Mouse (Mus musculus): ENCODE measurements around the gene Ppp1r18. TPM values are rescaled to one million over a fixed set of nuclear protein-coding genes. Genes with fewer than 3 reads are reported as not detected.

Ppp1r18 gene
- polyA plus RNA-seq, 1 experiment from 2014 or later, result 11.9 TPM

- Histone ChIP-seq H3K4me3 (peak overlapping the region; percentile 61), H3K27ac (peak overlapping the region; percentile 78; the same call in 1 of the 2 replicates), H3K4me1 (peaks cover 79% of the 10 kb centered on the region), H3K9ac (peak overlapping the region; percentile 66; the same call in 1 of the 2 replicates), H3K36me3 (no peaks in the 10 kb centered on the region; the same call in 1 of the 2 replicates), H3K27me3 (replicated peaks) (peaks cover 70% of the 10 kb centered on the region), H3K4me2 (peak overlapping the region; percentile 91), H3K9me3 (replicated peaks) (no peaks in the 10 kb centered on the region)
- ATAC-seq, result no peak
- 36% methylated on average over 10 of the region's 10 CpGs for WGBS (ENCODE audit: insufficient replicate concordance)
These were observed 500 bp upstream of the Ppp1r18 start for GRCm38 (mm10) chr17:35864832-35865353.

- ATAC-seq, result no peak
- Histone ChIP-seq H3K4me3 (peak overlapping the region; percentile 61), H3K4me2 (peak overlapping the region; percentile 91), H3K9ac (peak overlapping the region; percentile 66), H3K27ac (peak overlapping the region; percentile 78), H3K4me1 (peaks cover 81% of the 10 kb centered on the region), H3K36me3 (peaks cover 4% of the 10 kb centered on the region), H3K27me3 (replicated peaks) (peaks cover 70% of the 10 kb centered on the region), H3K9me3 (replicated peaks) (peaks cover 4% of the 10 kb centered on the region; the same call in 1 of the 2 replicates)
- under 1% methylated on average over 38 of the region's 38 CpGs for WGBS (ENCODE audit: insufficient replicate concordance)
These were observed 963 bp downstream of the Ppp1r18 start for GRCm38 (mm10) chr17:35866281-35866831.

GRCm38 (mm10) chr17:35866911-35867890, 1.8 kb downstream of the Ppp1r18 start:
- H3K9me3 ChIP-seq (replicated peaks), result peaks cover 6% of the 10 kb centered on the region; the same call in 1 of the 2 replicates
- H3K4me3 ChIP-seq, result peak overlapping the region; percentile 61
- peaks cover 7% of the 10 kb centered on the region for H3K36me3 ChIP-seq
- H3K4me1 ChIP-seq, result peaks cover 77% of the 10 kb centered on the region
- H3K27me3 ChIP-seq (replicated peaks), result peaks cover 70% of the 10 kb centered on the region
- 4% methylated on average over 26 of the region's 26 CpGs for WGBS (ENCODE audit: insufficient replicate concordance)
- H3K27ac ChIP-seq, result peak overlapping the region; percentile 78
- H3K4me2 ChIP-seq, result peak overlapping the region; percentile 91
- H3K9ac ChIP-seq, result peak overlapping the region; percentile 66
- no peak for ATAC-seq

DNA sequence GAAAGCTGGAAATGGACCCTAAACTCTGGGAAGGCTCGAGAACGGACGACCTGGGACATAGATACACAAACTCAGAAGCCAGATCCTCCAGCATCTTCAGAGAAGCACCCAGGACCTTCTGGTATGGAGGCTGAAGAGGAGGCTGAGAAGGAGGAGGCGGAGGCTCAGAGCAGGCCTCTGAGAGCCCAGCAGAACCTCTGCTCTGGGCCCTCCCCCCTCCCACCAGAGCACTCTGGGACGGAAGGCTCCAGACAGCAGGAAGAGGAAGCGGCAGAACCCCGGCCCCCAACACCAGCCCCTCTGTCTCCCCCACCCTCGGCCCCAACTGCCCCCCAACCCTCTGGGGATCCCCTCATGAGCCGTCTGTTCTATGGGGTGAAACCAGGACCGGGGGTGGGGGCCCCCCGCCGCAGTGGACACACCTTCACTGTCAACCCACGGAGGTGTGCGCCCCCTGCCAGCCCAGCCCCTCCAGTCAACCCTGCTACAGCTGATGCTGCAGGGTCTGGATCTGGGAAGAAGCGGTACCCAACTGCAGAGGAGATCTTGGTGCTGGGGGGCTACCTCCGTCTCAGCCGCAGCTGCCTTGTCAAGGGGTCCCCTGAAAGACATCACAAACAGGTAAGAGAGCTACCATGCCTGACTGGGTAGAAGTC, 2.9 kb downstream of the Ppp1r18 start:
- WGBS (ENCODE audit: insufficient replicate concordance), result 15% methylated on average over 17 of the region's 17 CpGs
- ATAC-seq, result no peak
- H3K27ac ChIP-seq, result peak overlapping the region; percentile 78
- H3K9ac ChIP-seq, result peak overlapping the region; percentile 62
- H3K36me3 ChIP-seq, result peaks cover 7% of the 10 kb centered on the region
- peaks cover 64% of the 10 kb centered on the region for H3K27me3 ChIP-seq (replicated peaks)
- peaks cover 83% of the 10 kb centered on the region for H3K4me1 ChIP-seq
- peak overlapping the region; percentile 61 for H3K4me3 ChIP-seq
- peak overlapping the region; percentile 91 for H3K4me2 ChIP-seq
- peaks cover 6% of the 10 kb centered on the region; the same call in 1 of the 2 replicates for H3K9me3 ChIP-seq (replicated peaks)

- peaks cover 58% of the 10 kb centered on the region for H3K27me3 ChIP-seq (replicated peaks)
These were observed 3.6 kb downstream of the Ppp1r18 start for GRCm38 (mm10) chr17:35868961-35869345.

GRCm38 (mm10) chr17:35869346-35870067, 4.1 kb downstream of the Ppp1r18 start:
- H3K27ac ChIP-seq, result peak overlapping the region; percentile 78
- H3K9ac ChIP-seq, result peak overlapping the region; percentile 62
- peak overlapping the region; percentile 61 for H3K4me3 ChIP-seq
- peaks cover 6% of the 10 kb centered on the region; the same call in 1 of the 2 replicates for H3K9me3 ChIP-seq (replicated peaks)
- H3K4me1 ChIP-seq, result peaks cover 93% of the 10 kb centered on the region
- H3K36me3 ChIP-seq, result peaks cover 11% of the 10 kb centered on the region
- ATAC-seq, result peak; percentile 22
- H3K4me2 ChIP-seq, result peak overlapping the region; percentile 91
- peaks cover 52% of the 10 kb centered on the region for H3K27me3 ChIP-seq (replicated peaks)
- 8% methylated on average over 7 of the region's 7 CpGs for WGBS (ENCODE audit: insufficient replicate concordance)

More at GRCm38 (mm10) chr17:35868961-35869345, 3.6 kb downstream of the Ppp1r18 start:
- WGBS (ENCODE audit: insufficient replicate concordance), result 6% methylated on average over 7 of the region's 7 CpGs
- no peak for ATAC-seq
- H3K4me1 ChIP-seq, result peaks cover 90% of the 10 kb centered on the region
- H3K4me3 ChIP-seq, result peak overlapping the region; percentile 61
- peaks cover 7% of the 10 kb centered on the region for H3K36me3 ChIP-seq
- peak overlapping the region; percentile 62 for H3K9ac ChIP-seq
- H3K9me3 ChIP-seq (replicated peaks), result peaks cover 6% of the 10 kb centered on the region; the same call in 1 of the 2 replicates
- peak overlapping the region; percentile 91 for H3K4me2 ChIP-seq
- peak overlapping the region; percentile 78 for H3K27ac ChIP-seq

- H3K4me3 ChIP-seq, result peak overlapping the region; percentile 61
- H3K4me2 ChIP-seq, result peak overlapping the region; percentile 91
- 15% methylated on average over 9 of the region's 9 CpGs for WGBS (ENCODE audit: insufficient replicate concordance)
- H3K36me3 ChIP-seq, result peaks cover 19% of the 10 kb centered on the region
- H3K9me3 ChIP-seq (replicated peaks), result peaks cover 6% of the 10 kb centered on the region; the same call in 1 of the 2 replicates
- peak; percentile 50 for ATAC-seq
- peak overlapping the region; percentile 78 for H3K27ac ChIP-seq
- H3K27me3 ChIP-seq (replicated peaks), result peaks cover 44% of the 10 kb centered on the region
- H3K4me1 ChIP-seq, result peaks cover 88% of the 10 kb centered on the region
- H3K9ac ChIP-seq, result no peak overlapping the region; the same call in 1 of the 2 replicates
These were observed 4.9 kb downstream of the Ppp1r18 start for GRCm38 (mm10) chr17:35870151-35870883.

DNA sequence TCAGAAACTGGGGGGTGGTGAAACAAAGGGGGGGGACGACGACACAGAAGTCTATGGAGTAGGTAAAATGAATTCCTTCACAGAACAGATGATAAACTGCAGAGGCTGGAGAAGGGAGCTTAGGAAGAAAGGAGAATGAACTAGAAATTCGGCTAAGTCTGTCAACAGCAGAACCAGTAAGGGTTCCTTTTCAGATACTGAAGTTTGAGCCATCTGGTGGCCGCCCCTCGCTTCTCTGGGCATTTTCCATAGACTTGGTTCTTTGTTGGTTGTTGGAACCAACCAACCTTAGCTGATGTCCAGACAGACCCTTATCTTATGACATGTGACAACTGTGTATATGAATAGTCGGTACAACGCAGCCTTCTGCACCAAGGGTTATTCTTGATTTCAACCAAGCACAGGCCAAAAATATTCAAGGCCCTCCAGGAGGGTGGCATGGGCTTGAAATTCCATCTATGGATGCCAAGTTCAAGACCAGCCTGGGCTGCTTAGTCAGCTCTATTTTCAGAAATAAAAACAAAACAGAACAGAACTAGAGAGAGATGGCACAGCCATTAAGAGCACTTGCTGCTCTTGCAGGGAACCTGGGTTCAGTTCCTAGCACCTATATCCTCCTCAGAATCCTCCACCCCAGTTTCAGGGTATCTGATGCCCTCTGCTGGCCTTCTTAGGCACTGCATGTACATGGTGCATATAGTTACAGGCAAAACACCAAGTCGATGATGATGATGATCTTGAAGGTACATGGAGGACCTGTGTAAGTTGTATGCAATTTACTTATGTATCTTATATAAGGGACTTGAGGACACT, 5.7 kb downstream of the Ppp1r18 start:
- H3K27ac ChIP-seq, result peak overlapping the region; percentile 78
- H3K4me3 ChIP-seq, result peak overlapping the region; percentile 61
- H3K27me3 ChIP-seq (replicated peaks), result peaks cover 36% of the 10 kb centered on the region
- WGBS (ENCODE audit: insufficient replicate concordance), result 35% methylated on average over 8 of the region's 8 CpGs
- peak overlapping the region; percentile 91 for H3K4me2 ChIP-seq
- peaks cover 19% of the 10 kb centered on the region for H3K36me3 ChIP-seq
- peaks cover 6% of the 10 kb centered on the region; the same call in 1 of the 2 replicates for H3K9me3 ChIP-seq (replicated peaks)
- peaks cover 80% of the 10 kb centered on the region for H3K4me1 ChIP-seq
- no peak overlapping the region; the same call in 1 of the 2 replicates for H3K9ac ChIP-seq
- no peak for ATAC-seq

- peak overlapping the region; percentile 27; the same call in 1 of the 2 replicates for H3K27ac ChIP-seq
- no peak overlapping the region; the same call in 1 of the 2 replicates for H3K9ac ChIP-seq
- peaks cover 19% of the 10 kb centered on the region for H3K36me3 ChIP-seq
- WGBS (ENCODE audit: insufficient replicate concordance), result 10% methylated on average over 21 of the region's 21 CpGs
- peaks cover 6% of the 10 kb centered on the region; the same call in 1 of the 2 replicates for H3K9me3 ChIP-seq (replicated peaks)
- H3K4me1 ChIP-seq, result peaks cover 52% of the 10 kb centered on the region
- peaks cover 8% of the 10 kb centered on the region for H3K27me3 ChIP-seq (replicated peaks)
- peak overlapping the region; percentile 44 for H3K4me2 ChIP-seq
- peak; percentile 57 for ATAC-seq
- H3K4me3 ChIP-seq, result no peak overlapping the region
These were observed 8.6 kb downstream of the Ppp1r18 start for GRCm38 (mm10) chr17:35873774-35874519.
